Mouse (Mus musculus): ENCODE results near the gene Foxred2. TPM values are rescaled to one million over a fixed set of nuclear protein-coding genes. Genes with fewer than 3 reads are reported as not detected.

Foxred2 gene
- polyA plus RNA-seq, 1 experiment from 2014 or later = 4.4 TPM

GRCm38 (mm10) chr15:77916851-77917544, 39.5 kb downstream of the Foxred2 start:
- no peak overlapping the region for H3K4me3 ChIP-seq (ENCODE audit: low read depth, low read length)
- no peaks in the 10 kb centered on the region for H3K27me3 ChIP-seq (ENCODE audit: control insufficient read depth, insufficient read depth, low read length)
- H3K36me3 ChIP-seq (ENCODE audit: control insufficient read depth, insufficient read depth, low read length) = 0 out of 2 replicates have a peak, but pooled peaks cover 5% of the 10 kb centered on the region
- H3K4me2 ChIP-seq (replicated peaks; ENCODE audit: low read depth, low read length) = no peak overlapping the region
- 38% methylated on average over 8 of the region's 8 CpGs for WGBS
- ATAC-seq (ENCODE audit: low FRiP score) (no peak), DNase-seq (ENCODE audit: low spot score) (peak; percentile 94)
- H3K27ac ChIP-seq (ENCODE audit: low read depth, low read length) = no peak overlapping the region
- H3K9me3 ChIP-seq (ENCODE audit: control insufficient read depth, low read length) = no peaks in the 10 kb centered on the region
- no peak overlapping the region for H3K9ac ChIP-seq (ENCODE audit: low read depth, low read length)
- H3K4me1 ChIP-seq (replicated peaks; ENCODE audit: control insufficient read depth, insufficient read depth, low read length) = no peaks in the 10 kb centered on the region

DNA sequence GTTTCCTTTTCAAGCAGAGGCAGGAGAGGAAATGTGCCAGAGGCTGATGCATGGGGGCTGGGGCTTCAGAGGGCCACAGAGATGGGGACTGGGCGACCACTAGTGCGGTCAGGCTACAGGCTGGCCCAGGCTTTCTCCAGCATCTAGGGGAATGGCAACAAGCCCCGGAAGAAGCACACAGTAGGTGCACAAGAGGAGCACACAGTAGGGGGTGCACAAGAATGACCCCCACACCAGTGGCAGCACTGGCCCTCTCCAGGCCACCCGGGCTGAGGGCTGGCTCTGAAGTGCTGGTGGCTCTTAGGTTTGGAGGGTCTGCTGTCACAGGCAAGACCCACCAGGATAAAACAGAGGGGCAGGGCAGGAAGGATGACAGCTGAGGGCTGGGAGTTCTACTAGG, 41.2 kb downstream of the Foxred2 start:
- no peaks in the 10 kb centered on the region for H3K9me3 ChIP-seq (ENCODE audit: control insufficient read depth, low read length)
- no peak overlapping the region for H3K4me2 ChIP-seq (replicated peaks; ENCODE audit: low read depth, low read length)
- WGBS = 91% methylated on average over 4 of the region's 4 CpGs
- DNase-seq (ENCODE audit: low spot score) (no peak), ATAC-seq (ENCODE audit: low FRiP score) (no peak)
- 0 out of 2 replicates have a peak, but pooled peaks cover 3% of the 10 kb centered on the region for H3K36me3 ChIP-seq (ENCODE audit: control insufficient read depth, insufficient read depth, low read length)
- no peaks in the 10 kb centered on the region for H3K27me3 ChIP-seq (ENCODE audit: control insufficient read depth, insufficient read depth, low read length)
- H3K9ac ChIP-seq (ENCODE audit: low read depth, low read length) = no peak overlapping the region
- H3K27ac ChIP-seq (ENCODE audit: low read depth, low read length) = no peak overlapping the region
- no peaks in the 10 kb centered on the region for H3K4me1 ChIP-seq (replicated peaks; ENCODE audit: control insufficient read depth, insufficient read depth, low read length)
- H3K4me3 ChIP-seq (ENCODE audit: low read depth, low read length) = no peak overlapping the region

DNA sequence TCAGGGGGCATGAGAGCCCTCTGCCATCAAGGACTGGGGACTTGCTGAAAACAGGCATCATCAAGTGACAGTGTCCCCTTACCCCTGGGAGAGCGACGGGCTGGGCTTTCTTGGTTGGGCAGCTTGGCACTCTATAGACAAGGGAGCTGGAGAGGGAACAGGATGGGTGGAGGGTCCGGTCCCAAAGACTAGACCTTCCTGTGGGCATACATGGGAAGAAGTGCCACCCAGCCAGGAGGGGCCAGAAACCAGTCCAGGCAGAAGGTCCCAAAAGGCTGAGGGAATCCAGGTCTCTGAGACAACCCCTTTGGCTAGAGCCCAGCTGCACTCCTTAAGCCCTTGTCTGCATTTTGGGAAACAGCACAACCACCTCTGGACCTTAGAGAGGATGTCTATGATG, 42.0 kb downstream of the Foxred2 start:
- WGBS = 89% methylated on average over 3 of the region's 3 CpGs
- 0 out of 2 replicates have a peak, but pooled peaks cover 3% of the 10 kb centered on the region for H3K36me3 ChIP-seq (ENCODE audit: control insufficient read depth, insufficient read depth, low read length)
- no peak overlapping the region for H3K4me3 ChIP-seq (ENCODE audit: low read depth, low read length)
- no peaks in the 10 kb centered on the region for H3K9me3 ChIP-seq (ENCODE audit: control insufficient read depth, low read length)
- H3K27ac ChIP-seq (ENCODE audit: low read depth, low read length) = no peak overlapping the region
- ATAC-seq (ENCODE audit: low FRiP score) (no peak), DNase-seq (ENCODE audit: low spot score) (no peak)
- no peaks in the 10 kb centered on the region for H3K4me1 ChIP-seq (replicated peaks; ENCODE audit: control insufficient read depth, insufficient read depth, low read length)
- H3K4me2 ChIP-seq (replicated peaks; ENCODE audit: low read depth, low read length) = no peak overlapping the region
- no peaks in the 10 kb centered on the region for H3K27me3 ChIP-seq (ENCODE audit: control insufficient read depth, insufficient read depth, low read length)
- no peak overlapping the region for H3K9ac ChIP-seq (ENCODE audit: low read depth, low read length)

DNA sequence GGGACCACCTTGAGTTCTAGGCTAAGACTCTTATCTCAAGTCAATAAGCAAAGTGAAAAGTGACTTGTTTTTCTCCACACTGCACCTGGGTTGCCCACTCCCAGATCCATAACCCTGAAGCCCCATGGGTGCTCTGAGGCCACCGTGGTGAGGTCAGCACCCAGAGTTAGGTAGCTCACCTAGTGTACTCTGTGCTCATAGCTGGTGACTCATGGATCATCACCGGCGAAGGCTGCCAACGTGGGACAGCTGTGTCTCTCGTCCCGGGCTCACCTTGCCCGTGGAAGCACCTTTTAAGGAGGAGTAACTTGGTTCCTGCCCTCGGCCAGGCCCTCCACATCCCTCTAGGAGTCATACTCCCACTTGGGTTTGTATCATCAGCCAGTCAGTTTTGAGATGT, 43.5 kb downstream of the Foxred2 start:
- 0 out of 2 replicates have a peak, but pooled peaks cover 3% of the 10 kb centered on the region for H3K36me3 ChIP-seq (ENCODE audit: control insufficient read depth, insufficient read depth, low read length)
- H3K4me3 ChIP-seq (ENCODE audit: low read depth, low read length) = no peak overlapping the region
- H3K4me1 ChIP-seq (replicated peaks; ENCODE audit: control insufficient read depth, insufficient read depth, low read length) = no peaks in the 10 kb centered on the region
- no peak for DNase-seq (ENCODE audit: low spot score)
- H3K4me2 ChIP-seq (replicated peaks; ENCODE audit: low read depth, low read length) = no peak overlapping the region
- H3K9me3 ChIP-seq (ENCODE audit: control insufficient read depth, low read length) = no peaks in the 10 kb centered on the region
- WGBS = 91% methylated on average over 8 of the region's 8 CpGs
- H3K27me3 ChIP-seq (ENCODE audit: control insufficient read depth, insufficient read depth, low read length) = no peaks in the 10 kb centered on the region
- H3K9ac ChIP-seq (ENCODE audit: low read depth, low read length) = no peak overlapping the region
- no peak for ATAC-seq (ENCODE audit: low FRiP score)
- no peak overlapping the region for H3K27ac ChIP-seq (ENCODE audit: low read depth, low read length)

GRCm38 (mm10) chr15:77912585-77912984, 43.9 kb downstream of the Foxred2 start:
- WGBS = 63% methylated on average over 7 of the region's 7 CpGs
- no peak overlapping the region for H3K9ac ChIP-seq (ENCODE audit: low read depth, low read length)
- ATAC-seq (ENCODE audit: low FRiP score) (no peak), DNase-seq (ENCODE audit: low spot score) (no peak)
- H3K9me3 ChIP-seq (ENCODE audit: control insufficient read depth, low read length) = no peaks in the 10 kb centered on the region
- no peaks in the 10 kb centered on the region for H3K36me3 ChIP-seq (ENCODE audit: control insufficient read depth, insufficient read depth, low read length)
- H3K4me3 ChIP-seq (ENCODE audit: low read depth, low read length) = no peak overlapping the region
- H3K27me3 ChIP-seq (ENCODE audit: control insufficient read depth, insufficient read depth, low read length) = no peaks in the 10 kb centered on the region
- H3K4me1 ChIP-seq (replicated peaks; ENCODE audit: control insufficient read depth, insufficient read depth, low read length) = no peaks in the 10 kb centered on the region
- no peak overlapping the region for H3K4me2 ChIP-seq (replicated peaks; ENCODE audit: low read depth, low read length)
- H3K27ac ChIP-seq (ENCODE audit: low read depth, low read length) = no peak overlapping the region

- no peak for ATAC-seq (ENCODE audit: low FRiP score)
- no peak overlapping the region for H3K9ac ChIP-seq (ENCODE audit: low read depth, low read length)
- WGBS = 53% methylated on average over 5 of the region's 5 CpGs
These were observed 44.5 kb downstream of the Foxred2 start for GRCm38 (mm10) chr15:77912048-77912447.

GRCm38 (mm10) chr15:77911065-77911464, 45.5 kb downstream of the Foxred2 start:
- Histone ChIP-seq H3K9ac (ENCODE audit: low read depth, low read length) (no peak overlapping the region), H3K4me1 (replicated peaks; ENCODE audit: control insufficient read depth, insufficient read depth, low read length) (no peaks in the 10 kb centered on the region), H3K4me3 (ENCODE audit: low read depth, low read length) (no peak overlapping the region), H3K27ac (ENCODE audit: low read depth, low read length) (no peak overlapping the region), H3K27me3 (ENCODE audit: control insufficient read depth, insufficient read depth, low read length) (no peaks in the 10 kb centered on the region), H3K4me2 (replicated peaks; ENCODE audit: low read depth, low read length) (no peak overlapping the region), H3K36me3 (ENCODE audit: control insufficient read depth, insufficient read depth, low read length) (no peaks in the 10 kb centered on the region), H3K9me3 (ENCODE audit: control insufficient read depth, low read length) (no peaks in the 10 kb centered on the region)
- DNase-seq (ENCODE audit: low spot score) (no peak), ATAC-seq (ENCODE audit: low FRiP score) (no peak)
- 39% methylated on average over 2 of the region's 2 CpGs for WGBS

More at GRCm38 (mm10) chr15:77912048-77912447, 44.5 kb downstream of the Foxred2 start:
- Histone ChIP-seq H3K4me3 (ENCODE audit: low read depth, low read length) (no peak overlapping the region), H3K4me2 (replicated peaks; ENCODE audit: low read depth, low read length) (no peak overlapping the region), H3K27me3 (ENCODE audit: control insufficient read depth, insufficient read depth, low read length) (no peaks in the 10 kb centered on the region), H3K27ac (ENCODE audit: low read depth, low read length) (no peak overlapping the region), H3K36me3 (ENCODE audit: control insufficient read depth, insufficient read depth, low read length) (no peaks in the 10 kb centered on the region), H3K9me3 (ENCODE audit: control insufficient read depth, low read length) (no peaks in the 10 kb centered on the region), H3K4me1 (replicated peaks; ENCODE audit: control insufficient read depth, insufficient read depth, low read length) (no peaks in the 10 kb centered on the region)
- no peak for DNase-seq (ENCODE audit: low spot score)

DNA sequence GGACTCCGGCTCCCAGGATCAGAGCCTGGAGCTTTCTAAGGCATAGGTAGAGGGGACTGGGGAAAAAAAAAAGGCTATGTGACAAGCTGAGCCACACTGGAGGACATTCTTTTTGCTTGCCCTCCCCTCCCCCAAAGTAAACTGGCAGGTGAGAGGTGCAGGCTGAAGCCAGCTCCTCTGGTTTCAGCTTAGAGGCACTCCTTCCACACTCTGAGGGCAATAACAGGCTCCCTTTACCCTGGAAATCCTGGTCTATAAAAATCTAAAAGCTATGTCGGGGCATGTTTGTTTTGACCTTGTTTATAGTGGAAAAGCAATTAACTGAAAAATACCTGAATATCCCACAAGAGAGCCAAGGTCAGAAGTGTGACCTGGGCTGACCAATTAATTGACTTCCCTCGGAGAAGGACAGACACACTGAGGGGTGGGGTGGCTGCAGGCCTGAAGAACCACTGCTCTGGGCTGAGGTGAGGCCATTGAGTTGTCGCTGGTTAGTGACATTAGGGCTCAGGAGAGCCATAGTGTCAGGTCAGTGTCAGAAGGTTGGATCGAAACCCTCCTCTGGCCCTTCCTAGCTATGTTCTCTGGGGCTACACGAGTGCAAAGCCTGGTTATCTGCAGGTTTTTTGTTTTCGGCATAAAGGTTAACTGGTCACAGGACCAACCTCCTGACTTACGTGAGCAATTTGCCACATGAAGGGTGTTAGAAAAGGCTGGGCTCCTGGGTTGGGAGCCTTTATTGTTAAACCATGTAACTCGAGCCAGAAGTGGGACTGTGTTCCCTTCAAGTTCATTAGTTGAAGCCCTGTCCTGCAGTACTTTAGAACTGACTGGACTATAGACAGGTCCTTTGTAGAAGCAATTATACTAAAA, 48.6 kb downstream of the Foxred2 start:
- H3K4me1 ChIP-seq (replicated peaks; ENCODE audit: control insufficient read depth, insufficient read depth, low read length) = no peaks in the 10 kb centered on the region
- 60% methylated on average over 9 of the region's 9 CpGs for WGBS
- H3K27ac ChIP-seq (ENCODE audit: low read depth, low read length) = no peak overlapping the region
- DNase-seq (ENCODE audit: low spot score) = no peak
- no peaks in the 10 kb centered on the region for H3K36me3 ChIP-seq (ENCODE audit: control insufficient read depth, insufficient read depth, low read length)
- H3K9ac ChIP-seq (ENCODE audit: low read depth, low read length) = no peak overlapping the region
- H3K27me3 ChIP-seq (ENCODE audit: control insufficient read depth, insufficient read depth, low read length) = no peaks in the 10 kb centered on the region
- H3K4me3 ChIP-seq (ENCODE audit: low read depth, low read length) = no peak overlapping the region
- no peaks in the 10 kb centered on the region for H3K9me3 ChIP-seq (ENCODE audit: control insufficient read depth, low read length)
- H3K4me2 ChIP-seq (replicated peaks; ENCODE audit: low read depth, low read length) = no peak overlapping the region
- ATAC-seq (ENCODE audit: low FRiP score) = no peak
